Mouse (Mus musculus) lung, postnatal 0 days (tissue): ENCODE results near the gene Ttc4. TPM values are rescaled to one million over a fixed set of nuclear protein-coding genes. Genes with fewer than 3 reads are reported as not detected.

ENCODE experiments used
- ATAC-seq: fragments of 200-750 bp; cut with Nextera tagmentation; 2 replicates; pipeline ENCODE4 v1.8.0; 2017; ENCODE audit warnings: moderate library complexity
- DNase-seq: peaks from one replicate; pipeline ENCODE4 v3.0.0-alpha.2; 2016; ENCODE audit warnings: low spot score
- H3K27ac ChIP-seq: fragments of 300-500 bp; sonication (generic); 2 replicates; pipeline ENCODE4 v1.5.1; 2014; ENCODE audit warnings: antibody characterized with exemption, mild to moderate bottlenecking, low read length, mixed read lengths
- H3K27me3 ChIP-seq: fragments of 300-500 bp; sonication (generic); replicated peaks from 2 replicates; pipeline ENCODE4 v1.6.1; 2014; ENCODE audit warnings: low read length, mixed read lengths; ENCODE audit not compliant: insufficient read depth
- H3K36me3 ChIP-seq: fragments of 300-500 bp; sonication (generic); 2 replicates; pipeline ENCODE4 v1.6.1; 2014; ENCODE audit warnings: low read length, mixed read lengths; ENCODE audit not compliant: insufficient read depth
- H3K4me1 ChIP-seq: fragments of 300-500 bp; sonication (generic); 2 replicates; pipeline ENCODE4 v1.6.1; 2014; ENCODE audit warnings: antibody characterized with exemption, low read depth, low read length, mixed read lengths; ENCODE audit not compliant: insufficient read depth
- H3K4me2 ChIP-seq: fragments of 300-500 bp; sonication (generic); replicated peaks from 2 replicates; pipeline ENCODE4 v1.6.1; 2014; ENCODE audit warnings: low read depth, mild to moderate bottlenecking, low read length, moderate library complexity, mixed read lengths
- H3K4me3 ChIP-seq: fragments of 300-500 bp; sonication (generic); 2 replicates; pipeline ENCODE4 v1.5.1; 2014; ENCODE audit warnings: low read depth, low read length
- H3K9ac ChIP-seq: fragments of 300-500 bp; sonication (generic); replicated peaks from 2 replicates; pipeline ENCODE4 v1.6.1; 2014; ENCODE audit warnings: low read depth, mild to moderate bottlenecking
- H3K9me3 ChIP-seq: fragments of 300-500 bp; sonication (generic); 2 replicates; pipeline ENCODE4 v1.6.1; 2016; ENCODE audit warnings: low read length, mixed read lengths
- CTCF ChIP-seq: IDR thresholded peaks from 2 replicates; pipeline ENCODE4 v1.5.1; 2016; ENCODE audit warnings: antibody characterized with exemption, mild to moderate bottlenecking
- EP300 ChIP-seq: IDR thresholded peaks from 2 replicates; pipeline ENCODE4 v1.6.1; 2016; ENCODE audit warnings: antibody characterized with exemption, mild to moderate bottlenecking, control low read depth
- WGBS: fragments of 180-500 bp; shearing (Covaris S2); extraction: QIAGEN DNeasy Blood & Tissue Kit; methylation state at CpG from one replicate; pipeline ENCODE4 v1.1.7; 2014; 5-methylcytosine and 5-hydroxymethylcytosine counted together
- polyA plus RNA-seq: library from polyadenylated mRNA; unstranded; fragments of >200 nt; fragmentation: Nextera tagmentation; extraction: Ambion mirVana; gene quantifications from 2 replicates; pipeline ENCODE4 v1.2.1, GENCODE M21; 2015

Ttc4 gene
- polyA plus RNA-seq, 1 experiment from 2014 or later: 39.0 TPM

GRCm38 (mm10) chr4:106704416-106704815 is 25.7 kb upstream of the Ttc4 start:
- H3K27ac ChIP-seq: no peak overlapping the region
- WGBS: 73% methylated on average over 11 of the region's 11 CpGs
- no peaks in the 10 kb centered on the region for H3K27me3 ChIP-seq
- H3K36me3 ChIP-seq: no peaks in the 10 kb centered on the region
- TF ChIP-seq EP300: no peak
- TF ChIP-seq CTCF: no peak
- no peaks in the 10 kb centered on the region for H3K4me1 ChIP-seq
- no peak overlapping the region for H3K9ac ChIP-seq
- H3K4me2 ChIP-seq: no peak overlapping the region
- H3K9me3 ChIP-seq: no peaks in the 10 kb centered on the region
- no peak for DNase-seq
- no peak overlapping the region for H3K4me3 ChIP-seq
- ATAC-seq: no peak

- WGBS: 76% methylated on average over 10 of the region's 10 CpGs
- ATAC-seq (no peak), DNase-seq (no peak)
- no peak overlapping the region for H3K4me2 ChIP-seq
- no peaks in the 10 kb centered on the region for H3K4me1 ChIP-seq
- no peaks in the 10 kb centered on the region for H3K9me3 ChIP-seq
- no peak overlapping the region for H3K9ac ChIP-seq
- H3K27me3 ChIP-seq: no peaks in the 10 kb centered on the region
- no peak for TF ChIP-seq CTCF
- TF ChIP-seq EP300: no peak
- H3K27ac ChIP-seq: no peak overlapping the region
- no peak overlapping the region for H3K4me3 ChIP-seq
- no peaks in the 10 kb centered on the region for H3K36me3 ChIP-seq
These were observed 25.2 kb upstream of the Ttc4 start for GRCm38 (mm10) chr4:106703956-106704355.

GRCm38 (mm10) chr4:106700798-106701197 is 22.1 kb upstream of the Ttc4 start:
- no peaks in the 10 kb centered on the region for H3K36me3 ChIP-seq
- no peak overlapping the region for H3K4me3 ChIP-seq
- no peaks in the 10 kb centered on the region for H3K27me3 ChIP-seq
- H3K9ac ChIP-seq: no peak overlapping the region
- 27% methylated on average over 4 of the region's 4 CpGs for WGBS
- no peaks in the 10 kb centered on the region for H3K9me3 ChIP-seq
- H3K4me1 ChIP-seq: no peaks in the 10 kb centered on the region
- ATAC-seq (no peak), DNase-seq (no peak)
- H3K27ac ChIP-seq: no peak overlapping the region
- no peak overlapping the region for H3K4me2 ChIP-seq
- no peak for TF ChIP-seq EP300

- Histone ChIP-seq H3K27me3 (no peaks in the 10 kb centered on the region), H3K4me2 (no peak overlapping the region), H3K4me1 (no peaks in the 10 kb centered on the region), H3K9me3 (no peaks in the 10 kb centered on the region), H3K9ac (no peak overlapping the region), H3K36me3 (no peaks in the 10 kb centered on the region), H3K27ac (no peak overlapping the region), H3K4me3 (no peak overlapping the region)
- peak; percentile 48 for ATAC-seq
- DNase-seq: peak; percentile 51
- no peak for TF ChIP-seq EP300
- TF ChIP-seq CTCF: peak; percentile 69
- 14% methylated on average over 9 of the region's 9 CpGs for WGBS
These were observed 21.2 kb upstream of the Ttc4 start for GRCm38 (mm10) chr4:106699989-106700388.

GRCm38 (mm10) chr4:106693841-106694430 is 15.2 kb upstream of the Ttc4 start:
- Histone ChIP-seq H3K4me1 (no peaks in the 10 kb centered on the region), H3K9ac (no peak overlapping the region), H3K4me2 (no peak overlapping the region), H3K36me3 (no peaks in the 10 kb centered on the region), H3K27ac (no peak overlapping the region), H3K27me3 (no peaks in the 10 kb centered on the region), H3K9me3 (no peaks in the 10 kb centered on the region), H3K4me3 (no peak overlapping the region)
- DNase-seq: no peak
- no peak for ATAC-seq
- WGBS: 75% methylated on average over 15 of the region's 15 CpGs
- TF ChIP-seq EP300: no peak

GRCm38 (mm10) chr4:106688636-106689296 is 10.0 kb upstream of the Ttc4 start:
- no peak overlapping the region for H3K27ac ChIP-seq

More at GRCm38 (mm10) chr4:106688636-106689296, 10.0 kb upstream of the Ttc4 start:
- Histone ChIP-seq H3K4me1 (no peaks in the 10 kb centered on the region), H3K9me3 (no peaks in the 10 kb centered on the region), H3K27me3 (no peaks in the 10 kb centered on the region), H3K36me3 (no peaks in the 10 kb centered on the region), H3K4me3 (no peak overlapping the region), H3K9ac (no peak overlapping the region), H3K4me2 (no peak overlapping the region)
- DNase-seq: no peak
- no peak for ATAC-seq
- WGBS: 30% methylated on average over 3 of the region's 3 CpGs
- TF ChIP-seq EP300 (no peak), CTCF (no peak)
